Mouse (Mus musculus) kidney, adult 2 months (tissue): ENCODE measurements at regions not wholly inside any gene's neighbourhood (a gene's known extent, or its start where the extent isn't known, plus 50 kb on each side); places are given as distances from the start of the nearest gene placed in this dataset.

Source experiments
- DNase-seq: peaks from one replicate; pipeline ENCODE4 v3.0.0; 2021
- H3K27ac ChIP-seq: fragments of 200-500 bp; 2 replicates; pipeline ENCODE4 v1.5.1; 2012; ENCODE audit warnings: low read depth, low read length, control low read depth, inconsistent platforms; ENCODE audit not compliant: insufficient read depth
- H3K27me3 ChIP-seq: fragments of 200-500 bp; replicated peaks from 2 replicates; pipeline ENCODE4 v1.6.1; 2012; ENCODE audit warnings: mild to moderate bottlenecking, moderate library complexity, low read length, inconsistent platforms; ENCODE audit not compliant: control insufficient read depth, insufficient read depth
- H3K36me3 ChIP-seq: fragments of 200-500 bp; 2 replicates; pipeline ENCODE4 v1.6.1; 2012; ENCODE audit warnings: mild to moderate bottlenecking, moderate library complexity, low read length, inconsistent platforms; ENCODE audit not compliant: control insufficient read depth, insufficient read depth
- H3K4me1 ChIP-seq: fragments of 200-500 bp; 2 replicates; pipeline ENCODE4 v1.6.1; 2011; ENCODE audit warnings: low read length; ENCODE audit not compliant: control insufficient read depth, insufficient read depth
- H3K4me3 ChIP-seq: fragments of 200-500 bp; 2 replicates; pipeline ENCODE4 v1.5.1; 2011; ENCODE audit warnings: mild to moderate bottlenecking, low read depth, low read length, control low read depth; ENCODE audit not compliant: insufficient read depth
- CTCF ChIP-seq: fragments of 200-500 bp; conservative IDR thresholded peaks from 2 replicates; pipeline ENCODE4 v1.5.1; 2011; ENCODE audit warnings: low read depth, mild to moderate bottlenecking, control low read depth, low read length, moderate library complexity, mixed read lengths; ENCODE audit not compliant: insufficient read depth, insufficient read length
- POLR2A ChIP-seq: fragments of 200-500 bp; IDR thresholded peaks from one replicate; pipeline ENCODE4 v1.6.1; 2011; ENCODE audit warnings: low read depth, low read length, control low read depth
- WGBS: fragments of 180-500 bp; shearing (Covaris S2); methylation state at CpG from one replicate; pipeline ENCODE4 v1.1.7; 2018; 5-methylcytosine and 5-hydroxymethylcytosine counted together

DNA sequence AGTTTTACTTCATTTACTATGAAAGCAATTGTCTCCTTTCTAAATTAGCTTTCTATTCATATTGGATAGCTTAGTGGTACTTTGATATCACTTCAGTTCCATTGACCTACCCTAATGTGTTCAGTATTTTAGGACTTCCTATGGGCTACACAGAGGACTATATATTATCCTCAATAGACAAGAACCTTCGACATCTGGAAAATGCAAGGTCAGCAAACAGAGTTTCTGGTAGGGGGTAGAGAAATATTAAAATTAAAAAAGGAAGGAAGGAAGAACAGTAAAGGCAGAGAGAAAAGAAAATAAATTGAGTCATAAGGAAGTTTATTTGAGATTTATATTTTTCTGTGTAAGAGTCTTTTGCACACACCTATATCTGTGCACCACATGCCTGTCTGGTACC lies 107.4 kb upstream of the Insig1 start:
- no peak for DNase-seq
- Histone ChIP-seq H3K27me3 (no peaks in the 10 kb centered on the region), H3K27ac (no peak overlapping the region), H3K36me3 (no peaks in the 10 kb centered on the region), H3K4me1 (no peaks in the 10 kb centered on the region), H3K4me3 (no peak overlapping the region)
- WGBS = 89% methylated on average over 1 of the region's 1 CpGs
- no peak for TF ChIP-seq CTCF
- TF ChIP-seq POLR2A = no peak

- no peaks in the 10 kb centered on the region for H3K4me1 ChIP-seq
- 5% methylated on average over 2 of the region's 2 CpGs for WGBS
- H3K27ac ChIP-seq = no peak overlapping the region
- no peak overlapping the region for H3K4me3 ChIP-seq
- no peaks in the 10 kb centered on the region for H3K27me3 ChIP-seq
- no peaks in the 10 kb centered on the region for H3K36me3 ChIP-seq
- DNase-seq = peak; percentile 70
- peak; percentile 96 for TF ChIP-seq CTCF
- TF ChIP-seq POLR2A = no peak
Observed at GRCm38 (mm10) chr5:27995186-27995585, 76.0 kb upstream of the Insig1 start.

DNA sequence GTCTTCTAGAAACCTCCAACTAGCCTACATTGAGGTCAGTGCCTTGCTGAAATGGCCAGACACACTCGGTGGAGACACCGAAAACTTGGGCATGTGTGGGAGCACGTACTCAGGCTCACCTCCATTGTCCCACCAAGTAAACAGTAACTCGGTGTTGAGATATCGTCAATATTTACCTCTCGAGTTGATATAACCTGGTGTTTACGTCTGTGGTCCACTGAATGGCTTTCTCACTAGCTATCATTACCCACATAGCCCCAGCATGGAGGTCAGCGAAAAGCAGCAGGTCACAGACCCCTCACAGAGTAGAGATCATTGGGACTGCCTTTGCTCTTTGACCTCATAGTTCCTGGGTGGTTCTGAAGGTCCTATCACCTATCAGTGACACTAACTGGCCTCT lies 73.4 kb upstream of the Insig1 start:
- TF ChIP-seq POLR2A (no peak), CTCF (no peak)
- DNase-seq = no peak
- 87% methylated on average over 8 of the region's 8 CpGs for WGBS
- H3K4me3 ChIP-seq = no peak overlapping the region
- H3K36me3 ChIP-seq = no peaks in the 10 kb centered on the region
- H3K27me3 ChIP-seq = no peaks in the 10 kb centered on the region
- no peak overlapping the region for H3K27ac ChIP-seq
- no peaks in the 10 kb centered on the region for H3K4me1 ChIP-seq

DNA sequence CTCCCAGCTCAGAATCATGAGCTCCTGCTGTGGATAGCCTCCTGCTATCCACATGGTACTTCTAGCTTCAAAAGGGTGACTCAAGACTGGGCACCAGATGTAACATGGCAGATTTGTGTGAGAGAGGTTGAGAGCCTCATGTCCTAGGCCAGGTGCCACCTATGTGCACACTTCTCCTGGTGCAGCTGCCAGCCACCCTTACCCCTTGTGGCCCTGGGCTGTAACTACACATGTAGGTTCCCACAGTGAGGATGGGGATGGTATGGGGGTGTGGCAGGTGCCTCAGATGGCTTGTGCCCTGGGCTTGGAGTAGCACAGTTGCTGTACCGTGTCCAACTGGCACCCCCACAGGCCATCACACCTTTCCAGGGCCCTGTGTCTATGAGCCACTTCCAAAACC lies 68.2 kb upstream of the Insig1 start:
- no peak for DNase-seq
- no peaks in the 10 kb centered on the region for H3K4me1 ChIP-seq
- H3K4me3 ChIP-seq = no peak overlapping the region
- no peaks in the 10 kb centered on the region for H3K36me3 ChIP-seq
- 94% methylated on average over 1 of the region's 1 CpGs for WGBS
- TF ChIP-seq POLR2A (no peak), CTCF (0 out of 2 replicates have a peak, but pooled peaks have one; percentile 12)
- H3K27ac ChIP-seq = no peak overlapping the region
- H3K27me3 ChIP-seq = no peaks in the 10 kb centered on the region

GRCm38 (mm10) chr5:28003756-28004486 lies 67.2 kb upstream of the Insig1 start:
- no peaks in the 10 kb centered on the region for H3K36me3 ChIP-seq
- 73% methylated on average over 6 of the region's 6 CpGs for WGBS
- no peaks in the 10 kb centered on the region for H3K4me1 ChIP-seq
- TF ChIP-seq CTCF = no peak
- no peak for TF ChIP-seq POLR2A
- no peak for DNase-seq
- no peak overlapping the region for H3K27ac ChIP-seq
- H3K4me3 ChIP-seq = no peak overlapping the region
- no peaks in the 10 kb centered on the region for H3K27me3 ChIP-seq

GRCm38 (mm10) chr5:28004487-28004827 lies 66.7 kb upstream of the Insig1 start:
- Histone ChIP-seq H3K4me1 (no peaks in the 10 kb centered on the region), H3K36me3 (no peaks in the 10 kb centered on the region), H3K27me3 (no peaks in the 10 kb centered on the region), H3K27ac (no peak overlapping the region), H3K4me3 (no peak overlapping the region)
- TF ChIP-seq CTCF = no peak
- no peak for TF ChIP-seq POLR2A
- DNase-seq = no peak

GRCm38 (mm10) chr5:28009386-28009785 lies 61.8 kb upstream of the Insig1 start:
- no peak overlapping the region for H3K27ac ChIP-seq
- no peak overlapping the region for H3K4me3 ChIP-seq
- TF ChIP-seq POLR2A = no peak
- TF ChIP-seq CTCF = no peak
- WGBS = 84% methylated on average over 4 of the region's 4 CpGs
- no peaks in the 10 kb centered on the region for H3K4me1 ChIP-seq
- DNase-seq = no peak
- no peaks in the 10 kb centered on the region for H3K27me3 ChIP-seq
- no peaks in the 10 kb centered on the region for H3K36me3 ChIP-seq

GRCm38 (mm10) chr5:28009871-28010270 lies 61.3 kb upstream of the Insig1 start:
- no peaks in the 10 kb centered on the region for H3K4me1 ChIP-seq
- no peaks in the 10 kb centered on the region for H3K27me3 ChIP-seq
- TF ChIP-seq POLR2A (no peak), CTCF (no peak)
- DNase-seq = no peak
- WGBS = 63% methylated on average over 2 of the region's 2 CpGs
- no peak overlapping the region for H3K27ac ChIP-seq
- H3K4me3 ChIP-seq = no peak overlapping the region
- no peaks in the 10 kb centered on the region for H3K36me3 ChIP-seq
